Mouse (Mus musculus) CD4-positive, CD25-positive, alpha-beta regulatory T cell, adult 4 months (primary cell): ENCODE measurements around the gene Dapl1. TPM values are rescaled to one million over a fixed set of nuclear protein-coding genes. Genes with fewer than 3 reads are reported as not detected.

ENCODE experiments used
- ATAC-seq: one replicate; pipeline ENCODE4 v1.8.0; 2017
- polyA plus RNA-seq, 2 experiments: library from polyadenylated mRNA; unstranded; fragments of 100-300 nt; shearing (Covaris generic); gene quantifications; one replicate each; pipeline ENCODE4 v1.2.1; 2017

The Dapl1 gene
- polyA plus RNA-seq, result 10 to 100 TPM; 20.9 to 26.8 TPM

- no peak for ATAC-seq
These were observed at the start of gene Dapl1 for GRCm38 (mm10) chr2:59484438-59484837. TSS of gene Dapl1 (plus strand) at chr2:59484653.

DNA sequence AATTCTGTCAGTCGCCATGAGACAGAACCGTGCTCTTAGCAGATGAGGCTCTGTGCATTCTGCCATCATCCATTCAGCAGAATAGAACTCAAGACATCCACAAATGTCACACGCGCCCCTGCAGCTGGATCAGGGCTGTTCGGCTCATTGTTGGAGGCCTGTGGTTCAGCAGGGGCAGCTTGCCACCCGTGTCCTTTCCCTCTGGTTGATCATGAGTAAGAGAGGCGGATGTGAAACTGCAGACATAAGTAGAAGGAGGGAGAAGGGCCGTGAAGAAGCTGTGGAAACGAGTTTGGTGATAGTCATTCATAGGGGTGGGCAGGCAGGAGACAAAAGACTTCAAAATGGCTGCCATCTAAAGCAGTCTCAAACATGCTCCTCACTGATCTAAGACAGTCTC is 49.6 kb upstream of the Dapl1 start:
- ATAC-seq, result no peak

GRCm38 (mm10) chr2:59437684-59438393 is 46.6 kb upstream of the Dapl1 start:
- ATAC-seq, result peak; percentile 29

GRCm38 (mm10) chr2:59438479-59438935 is 45.9 kb upstream of the Dapl1 start:
- peak; percentile 81 for ATAC-seq

GRCm38 (mm10) chr2:59439824-59440223 is 44.6 kb upstream of the Dapl1 start:
- ATAC-seq, result no peak

DNA sequence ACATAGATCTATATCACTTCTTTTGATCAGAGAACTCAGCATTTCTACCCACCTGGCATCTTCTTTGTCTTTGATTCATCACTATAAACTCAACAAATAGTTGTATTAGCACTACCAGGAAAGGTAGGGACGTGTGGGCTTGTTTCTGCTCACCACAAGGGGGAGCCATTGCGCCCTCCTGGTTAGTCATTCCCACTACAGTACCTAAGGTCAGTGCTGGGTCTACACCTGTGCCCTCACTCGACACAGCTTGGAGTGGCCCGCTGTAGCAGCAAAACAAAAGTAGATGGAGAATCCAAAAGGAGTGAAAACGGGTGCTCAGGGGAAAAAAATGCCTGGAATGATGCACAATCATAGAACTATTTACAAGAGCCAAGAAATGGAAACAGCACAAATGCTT is 44.0 kb upstream of the Dapl1 start:
- ATAC-seq, result peak; percentile 68

- no peak for ATAC-seq
These were observed 42.8 kb upstream of the Dapl1 start for GRCm38 (mm10) chr2:59441681-59442080.

GRCm38 (mm10) chr2:59446671-59447070 is 37.8 kb upstream of the Dapl1 start:
- ATAC-seq, result no peak

- no peak for ATAC-seq
These were observed 36.7 kb upstream of the Dapl1 start for GRCm38 (mm10) chr2:59447712-59448111.

DNA sequence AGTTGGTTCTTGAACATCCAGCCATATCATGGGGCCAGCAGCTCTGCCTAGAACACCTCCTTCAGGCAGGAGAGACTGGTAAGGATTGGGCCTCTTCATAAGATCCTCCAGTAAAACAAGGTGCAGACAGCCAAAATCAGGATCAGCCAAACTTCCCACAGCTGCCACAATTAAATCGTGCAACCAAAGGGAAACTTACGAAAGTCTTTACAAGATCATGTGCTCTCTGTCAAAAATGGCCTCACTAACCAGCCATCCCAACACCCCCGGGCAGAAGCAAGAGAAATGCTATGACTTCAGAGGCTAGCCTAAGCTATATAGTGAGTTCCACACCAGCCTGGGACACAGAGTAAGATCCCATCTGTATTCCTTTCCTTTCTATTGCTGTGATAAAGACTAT is 35.9 kb upstream of the Dapl1 start:
- ATAC-seq, result no peak

DNA sequence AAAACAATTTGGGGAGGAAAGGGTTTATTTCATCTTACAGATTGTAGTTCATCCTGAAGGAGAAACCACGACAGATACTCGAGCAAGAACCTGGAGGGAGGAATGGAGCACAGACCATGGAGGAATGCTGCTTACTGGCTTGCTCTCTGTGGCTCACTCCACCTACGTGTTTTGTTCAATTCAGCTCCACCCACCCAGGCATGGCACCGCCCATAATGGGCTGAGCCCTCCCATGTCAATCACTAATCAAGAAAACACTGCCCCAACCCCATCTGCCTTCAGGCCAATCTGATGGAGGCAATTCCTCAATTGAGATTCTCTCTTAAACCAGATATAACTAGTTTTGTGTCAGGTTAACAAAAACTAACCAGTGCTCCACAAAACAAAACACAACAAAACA is 35.5 kb upstream of the Dapl1 start:
- ATAC-seq, result no peak

DNA sequence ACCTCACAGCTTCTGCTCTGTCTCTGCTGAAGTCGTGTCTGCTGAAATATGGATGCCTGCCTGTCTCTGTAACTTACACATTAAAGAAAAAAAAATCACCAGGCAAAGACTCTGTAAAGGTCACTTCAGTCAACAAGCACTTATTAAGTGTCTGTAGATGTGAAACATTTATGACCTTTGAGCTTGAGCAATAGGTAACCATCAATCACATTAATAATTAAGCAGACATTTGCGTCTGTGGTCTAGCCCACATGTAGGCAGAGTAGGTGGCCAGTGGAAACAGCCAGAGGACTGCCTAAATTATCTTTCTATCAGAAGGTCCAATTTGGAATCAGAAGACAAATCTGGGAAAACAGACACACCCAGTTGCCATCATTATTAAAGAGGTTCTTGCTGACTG is 32.8 kb upstream of the Dapl1 start:
- ATAC-seq, result no peak

- no peak for ATAC-seq
These were observed 32.4 kb upstream of the Dapl1 start for GRCm38 (mm10) chr2:59452102-59452501.

DNA sequence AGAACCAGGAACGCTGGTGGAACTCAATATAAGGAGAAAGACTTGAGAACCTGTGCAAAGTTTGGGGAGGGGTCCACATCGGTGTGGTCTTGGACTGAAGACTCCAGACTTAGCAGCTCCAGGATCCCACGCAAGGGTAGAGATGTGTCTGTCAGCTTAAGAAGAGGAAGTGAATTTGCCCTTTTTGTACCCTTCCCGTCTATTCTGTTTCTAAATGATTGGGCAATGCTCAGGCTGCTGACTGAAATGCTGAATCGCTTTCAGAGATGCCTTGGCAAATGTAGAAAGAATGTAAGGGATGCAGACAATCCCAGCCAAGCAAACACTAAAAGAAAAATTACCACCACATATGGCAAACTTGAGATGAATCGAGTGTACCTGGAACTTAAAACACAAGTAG is 22.4 kb upstream of the Dapl1 start:
- ATAC-seq, result no peak

DNA sequence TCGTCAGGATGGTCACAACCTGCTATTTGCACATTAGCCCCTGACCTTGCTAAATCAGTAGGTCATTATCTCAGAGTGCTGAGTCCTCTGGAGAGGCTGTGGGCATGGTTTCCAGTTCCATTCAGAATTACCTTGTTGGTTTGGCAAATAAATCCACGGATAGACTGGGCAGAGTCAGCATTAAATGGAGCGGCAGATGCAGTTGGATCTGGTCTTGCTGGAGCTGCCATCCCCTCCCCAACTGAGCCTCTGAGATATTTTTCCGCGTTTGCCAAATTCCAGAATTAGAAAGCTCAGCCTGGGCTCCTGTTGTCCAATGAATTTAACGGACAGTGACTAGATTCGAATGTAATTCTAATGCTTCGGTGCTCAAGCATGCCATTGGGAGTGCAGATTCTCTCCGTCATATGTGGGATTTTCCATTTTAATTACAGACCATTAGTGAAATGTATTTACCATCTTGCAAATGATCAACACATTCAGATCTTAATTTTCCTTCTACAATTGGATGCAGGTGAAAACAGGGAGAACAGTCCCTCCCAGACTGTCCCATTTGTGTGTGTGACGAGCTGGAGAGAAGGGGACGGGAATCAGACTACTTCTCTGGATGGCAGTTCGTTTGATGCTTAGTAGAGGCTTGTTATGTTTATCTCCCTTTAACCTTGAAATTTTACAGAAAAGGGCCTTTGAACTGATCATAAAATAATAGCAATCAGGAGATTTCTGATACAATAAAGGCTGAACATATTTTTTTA is 20.8 kb upstream of the Dapl1 start:
- no peak for ATAC-seq

DNA sequence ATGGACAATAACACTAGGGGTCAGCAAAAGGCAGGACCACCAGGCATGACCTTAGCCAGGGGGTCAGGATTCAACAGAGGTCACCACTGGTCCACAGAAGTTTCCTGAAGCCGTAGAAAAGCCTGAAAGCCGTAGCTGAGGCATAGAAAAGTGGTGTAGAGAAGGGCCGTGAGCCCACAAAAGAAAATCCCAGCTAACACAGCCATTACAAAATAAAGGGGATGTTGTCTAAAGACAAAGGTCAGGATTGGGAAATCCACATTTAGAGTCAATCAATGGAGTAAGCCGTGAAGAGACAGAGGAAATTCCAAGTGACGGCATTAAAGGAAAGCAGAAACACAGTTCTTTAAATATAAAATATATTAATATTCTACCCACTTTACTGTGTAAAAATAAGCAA is 18.8 kb upstream of the Dapl1 start:
- ATAC-seq, result no peak

DNA sequence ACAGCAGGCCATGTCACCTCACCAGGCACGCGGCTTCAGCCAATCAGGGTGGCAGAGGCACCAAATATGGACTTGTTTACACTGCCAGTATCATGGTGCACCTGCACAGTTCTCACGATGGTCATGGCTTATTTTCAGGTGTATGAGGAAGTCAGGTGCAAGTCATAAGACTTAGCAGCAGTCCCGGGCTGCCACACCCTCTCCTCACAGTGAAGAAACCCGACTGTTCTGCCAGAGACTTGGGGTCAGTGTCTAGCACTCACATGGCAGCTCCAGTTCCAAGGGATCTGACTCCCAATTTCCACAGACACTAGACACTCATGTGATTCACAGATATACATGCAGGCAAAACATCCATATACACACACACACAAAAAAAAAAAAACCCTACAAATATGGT is 18.1 kb upstream of the Dapl1 start:
- ATAC-seq, result no peak

DNA sequence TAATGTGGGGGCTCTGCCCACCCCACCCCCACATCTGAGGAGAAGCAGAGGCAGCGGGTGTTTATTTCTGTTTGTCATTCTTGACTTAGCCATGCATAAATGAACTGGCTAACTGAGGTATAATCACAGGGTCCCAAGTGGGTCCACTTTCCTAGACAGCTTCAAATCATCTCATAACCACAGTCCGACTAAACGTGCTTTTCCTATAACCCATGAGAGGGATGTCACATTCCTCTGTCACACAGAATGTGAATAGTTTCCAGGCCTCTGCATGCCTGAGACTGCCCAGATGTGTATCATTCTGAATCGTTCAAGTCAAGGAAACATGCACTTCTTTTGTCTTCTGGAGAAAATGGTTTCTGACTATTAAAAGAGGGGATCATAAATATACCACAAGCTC is 17.4 kb upstream of the Dapl1 start:
- no peak for ATAC-seq

DNA sequence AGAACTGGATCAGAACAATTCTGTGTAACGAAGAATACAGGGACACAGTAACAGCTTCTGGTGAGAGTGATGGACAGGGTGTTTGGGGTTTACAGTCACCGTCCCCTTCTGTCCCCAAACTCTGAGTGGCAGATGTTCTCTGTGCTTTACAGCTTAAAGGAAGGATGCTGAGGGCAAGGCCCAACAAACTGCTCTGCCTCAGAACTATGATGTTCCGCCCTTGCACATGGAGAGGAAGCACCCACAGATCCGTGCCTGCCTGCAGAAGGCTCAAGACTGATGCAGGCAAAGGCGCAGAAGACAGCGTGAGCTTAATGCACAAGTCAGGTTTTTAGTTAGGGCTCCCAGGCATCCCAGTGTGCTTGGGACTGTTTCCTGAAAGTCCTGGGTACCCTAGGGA is 16.5 kb upstream of the Dapl1 start:
- peak; percentile 30 for ATAC-seq

DNA sequence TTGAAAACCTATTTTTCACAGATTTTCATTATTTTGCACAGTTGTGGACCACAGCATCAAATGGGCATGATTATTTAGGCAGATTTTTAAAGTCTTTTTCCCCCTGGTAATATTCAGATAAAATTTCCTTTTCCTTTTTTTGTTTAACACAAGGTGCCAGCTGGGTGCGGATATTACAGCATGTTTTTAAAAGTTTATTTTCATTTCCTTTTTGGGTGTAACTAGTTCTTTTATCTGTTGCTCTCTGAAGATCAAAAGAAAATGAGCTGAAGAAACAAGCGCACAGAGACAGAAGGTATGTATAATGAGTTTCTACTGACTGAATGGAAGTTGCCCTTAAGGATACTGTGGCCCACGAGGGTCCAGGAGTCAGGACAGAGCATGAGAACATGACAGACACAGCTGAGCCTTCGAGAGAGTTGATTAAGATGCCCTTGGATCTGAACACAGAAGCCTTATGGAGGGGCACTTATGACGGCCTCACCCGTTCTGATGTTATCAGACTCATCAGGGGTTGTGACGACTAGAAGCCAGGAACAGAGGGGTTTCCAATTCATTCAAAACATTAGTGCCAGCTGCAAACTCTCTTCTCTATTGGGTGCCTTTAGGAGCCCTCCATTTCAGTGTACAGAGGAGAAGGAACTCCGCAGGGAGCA is 14.7 kb upstream of the Dapl1 start:
- ATAC-seq, result peak; percentile 59

DNA sequence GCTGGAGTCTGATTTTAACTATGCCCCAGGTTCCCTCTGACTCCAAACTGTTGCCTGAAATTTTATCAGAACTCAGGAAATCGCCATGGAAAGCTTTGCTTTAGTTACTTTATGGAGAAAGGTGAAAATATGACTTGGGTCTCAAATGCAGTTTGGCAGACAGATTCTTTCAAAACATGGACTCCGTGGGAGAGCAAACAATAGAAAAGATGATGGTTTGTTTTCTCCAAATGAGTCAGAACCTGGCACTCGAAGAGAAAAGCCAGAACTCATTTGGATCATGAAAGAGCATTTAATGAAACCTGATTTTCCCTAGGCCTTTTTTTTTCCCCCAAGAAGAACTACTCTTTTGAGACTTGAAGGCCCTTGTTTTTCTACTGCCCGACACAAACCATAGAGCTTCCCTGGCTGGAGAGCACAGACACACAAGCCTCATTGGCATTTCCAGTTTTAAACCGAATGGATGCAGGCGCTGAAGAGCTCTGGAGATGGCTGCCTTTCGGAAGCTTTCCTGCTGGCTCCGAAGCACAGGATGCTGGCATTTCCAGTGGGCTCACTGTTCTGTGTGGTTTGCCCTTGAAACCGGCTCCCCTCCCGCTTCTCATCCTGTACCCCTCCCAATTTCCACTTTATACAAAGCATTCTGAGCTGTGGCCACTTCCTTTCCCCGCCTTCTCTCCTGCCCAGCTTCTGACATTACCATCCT is 14.0 kb upstream of the Dapl1 start:
- peak; percentile 36 for ATAC-seq

- ATAC-seq, result no peak
These were observed 13.2 kb upstream of the Dapl1 start for GRCm38 (mm10) chr2:59471051-59471948.
